Mouse (Mus musculus): ENCODE results near the gene Irf8.

Gene Irf8

GRCm38 (mm10) chr8:120735770-120736481 is at the start of gene Irf8:
Gene Irf8, plus strand, starts transcription at chr8:120736358.
- peak; percentile 94 for DNase-seq

- DNase-seq: no peak
These were observed 49.6 kb upstream of the Irf8 start for GRCm38 (mm10) chr8:120686576-120686975.

DNA sequence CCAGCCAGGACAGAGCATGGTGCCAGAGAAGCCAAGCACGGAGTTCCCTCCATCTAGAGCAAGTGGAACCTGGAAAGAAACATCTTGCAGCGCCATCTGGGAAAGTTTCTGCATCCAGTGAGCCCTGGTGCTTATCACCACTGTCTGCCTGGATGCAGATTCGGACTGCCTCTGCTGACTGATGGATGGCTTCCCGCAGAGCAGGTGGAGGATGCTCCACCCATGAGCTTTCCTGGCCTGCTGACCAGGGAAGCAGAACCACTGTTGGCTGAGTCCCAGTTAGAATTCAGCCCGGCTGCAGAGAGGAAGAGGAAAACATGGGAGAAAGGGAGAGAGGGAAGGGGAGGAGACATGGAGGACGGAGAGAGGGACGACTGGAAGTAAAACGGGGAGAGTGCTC is 48.4 kb upstream of the Irf8 start:
- DNase-seq: peak; percentile 77

DNA sequence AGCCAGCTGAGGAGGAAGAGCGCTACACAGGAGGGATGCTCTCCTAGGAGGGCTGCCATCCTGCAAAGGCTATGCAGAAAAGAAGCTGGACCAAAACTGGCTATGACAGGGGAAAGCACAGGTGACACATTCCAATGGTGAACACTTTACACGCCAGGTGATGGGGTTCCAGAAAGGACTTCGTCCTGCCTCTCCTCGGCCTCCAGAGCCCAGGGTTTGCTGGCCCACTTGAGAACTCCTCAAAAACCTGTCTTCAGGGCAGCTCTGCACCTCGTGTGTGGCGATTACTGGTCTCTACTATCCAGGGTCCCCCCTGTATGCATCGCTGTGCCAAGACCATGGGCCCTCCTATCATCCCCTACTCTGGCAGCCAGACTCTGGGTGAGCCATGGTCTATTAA is 47.6 kb upstream of the Irf8 start:
- no peak for DNase-seq

- no peak for DNase-seq
These were observed 43.2 kb upstream of the Irf8 start for GRCm38 (mm10) chr8:120692934-120693333.

DNA sequence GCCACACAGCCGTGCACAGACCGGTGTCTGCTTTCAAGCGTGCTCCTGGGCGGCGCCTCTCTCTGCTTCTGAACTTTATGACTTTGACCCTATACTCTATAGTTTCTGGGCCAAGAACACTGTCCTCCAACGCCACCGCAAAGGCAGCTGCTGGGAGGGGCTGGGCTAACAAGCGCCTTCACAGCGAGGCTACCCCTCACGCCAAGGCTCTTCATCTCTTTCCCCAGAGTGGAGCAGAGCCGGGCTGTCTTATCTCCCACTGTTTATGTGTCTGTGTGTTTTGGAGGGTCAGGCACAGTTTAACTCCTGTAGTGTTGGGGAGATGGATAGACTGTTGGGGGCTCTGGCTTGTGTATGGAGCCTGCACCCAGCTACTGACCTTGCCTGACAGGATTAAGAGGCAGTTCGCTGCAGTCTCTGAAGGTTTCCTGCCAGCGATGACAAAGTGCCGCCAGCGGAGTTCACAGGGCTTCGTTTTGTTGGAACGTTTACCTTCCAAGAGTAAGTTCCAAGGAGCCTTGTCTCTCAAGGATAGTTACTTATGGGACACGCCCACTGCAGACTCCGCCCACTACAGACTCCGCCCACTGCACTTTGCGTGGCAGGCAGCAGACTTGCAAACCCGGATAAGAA is 42.2 kb upstream of the Irf8 start:
- peak; percentile 82 for DNase-seq

DNA sequence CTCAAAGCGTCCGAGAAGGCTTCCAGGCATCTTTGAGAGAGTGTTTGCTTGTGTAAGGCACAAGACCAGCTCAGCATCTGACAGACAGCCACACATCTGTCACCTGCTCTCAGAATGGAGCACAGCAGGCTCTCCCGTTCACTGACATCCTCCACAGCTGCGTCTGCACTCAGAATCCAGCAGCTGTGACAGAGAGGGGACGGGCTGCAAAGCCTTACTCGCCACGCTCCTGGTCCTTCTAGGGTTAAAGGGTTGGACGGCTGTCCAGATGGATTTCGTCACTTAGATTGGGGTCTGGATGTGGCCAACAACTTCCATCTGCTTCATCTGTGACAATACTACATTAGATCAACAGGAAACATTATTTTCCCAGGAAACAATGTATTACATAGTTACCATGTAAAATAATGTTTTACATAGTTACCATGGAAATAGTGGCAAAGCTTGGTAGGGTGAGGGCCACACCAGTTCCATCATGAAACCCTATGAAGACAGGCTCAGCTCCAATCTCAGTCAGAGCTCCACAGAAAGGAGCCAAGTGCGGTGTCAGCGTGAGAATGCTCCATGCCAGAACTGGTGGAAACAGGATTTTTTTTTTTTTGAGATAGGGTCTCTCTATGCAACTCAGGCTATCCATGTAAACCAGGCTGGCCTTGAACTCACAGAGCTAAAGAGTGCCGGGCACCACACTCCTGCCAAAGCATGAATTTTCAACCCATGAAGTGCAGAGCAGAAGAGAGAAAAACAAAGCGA is 39.6 kb upstream of the Irf8 start:
- DNase-seq: peak; percentile 79

DNA sequence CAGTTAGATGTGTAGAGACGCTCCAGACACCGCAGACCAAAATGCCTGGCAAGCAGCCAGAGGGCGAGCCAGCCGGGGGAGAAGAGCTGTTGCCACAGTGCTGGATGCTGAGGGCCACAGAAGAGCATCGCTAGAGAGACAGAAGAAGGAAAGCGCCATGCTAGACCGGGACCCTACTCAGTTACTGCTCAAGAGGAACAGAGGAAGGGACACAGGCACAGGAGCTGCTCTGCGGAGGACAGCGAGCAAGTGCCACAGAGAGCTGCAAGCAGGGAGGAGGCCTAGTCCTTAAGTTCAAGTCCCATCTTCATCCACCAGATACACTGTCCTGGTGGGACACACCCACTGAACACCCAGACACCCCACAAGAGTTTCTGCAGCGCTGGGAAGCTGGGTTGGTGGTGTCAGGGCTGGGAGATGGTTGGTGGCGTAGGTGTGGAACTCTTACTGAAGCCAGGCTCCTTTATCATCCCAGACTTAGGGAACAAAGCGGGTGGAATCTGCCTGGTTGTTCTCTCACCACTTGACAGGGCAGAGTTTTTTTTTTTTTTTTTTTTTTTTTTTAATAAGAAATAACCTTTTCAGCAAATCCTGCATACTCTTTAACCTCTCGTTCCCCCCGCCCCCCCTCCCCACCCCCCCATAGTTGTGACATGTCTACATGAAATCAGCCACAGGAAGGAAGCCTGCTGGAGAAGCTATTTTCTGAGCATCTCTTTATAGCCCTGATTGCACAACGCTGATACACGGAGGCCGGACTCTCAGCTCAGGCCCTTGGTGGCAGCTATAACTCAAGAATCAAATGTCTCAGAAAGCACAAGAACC is 38.8 kb upstream of the Irf8 start:
- peak; percentile 79 for DNase-seq

DNA sequence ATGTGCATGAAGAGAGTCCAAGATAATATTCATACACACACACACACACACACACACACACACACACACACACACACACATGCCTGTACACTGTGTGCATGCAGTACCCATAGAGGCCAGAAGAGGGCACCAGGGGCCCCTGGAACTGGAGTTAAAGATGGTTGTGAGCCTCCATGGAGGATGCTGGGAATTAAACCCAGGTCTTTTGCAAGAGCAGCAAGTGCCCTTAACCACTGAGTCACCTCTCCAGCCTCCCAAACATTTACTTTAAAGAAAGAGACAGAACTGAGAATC is 38.2 kb upstream of the Irf8 start:
- DNase-seq: peak; percentile 58

GRCm38 (mm10) chr8:120698426-120698825 is 37.7 kb upstream of the Irf8 start:
- peak; percentile 51 for DNase-seq

DNA sequence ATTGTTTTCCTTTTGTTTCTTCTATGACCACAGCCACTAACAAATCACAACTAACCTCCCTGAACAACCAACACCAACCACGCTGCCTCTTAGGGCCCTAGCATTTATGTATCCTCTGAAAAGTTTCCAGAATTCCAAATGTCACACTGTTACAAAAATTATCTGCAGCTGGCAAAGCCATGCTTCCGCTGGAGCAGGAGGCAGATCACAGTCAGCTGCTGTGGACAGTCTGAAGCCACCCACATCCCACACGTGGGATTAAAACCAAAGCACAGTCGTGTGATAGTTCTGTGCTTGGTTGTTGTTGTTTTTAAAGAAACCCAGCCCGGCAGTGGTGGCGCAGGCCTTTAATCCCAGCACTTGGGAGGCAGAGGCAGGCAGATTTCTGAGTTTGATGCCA is 37.1 kb upstream of the Irf8 start:
- peak; percentile 40 for DNase-seq

- DNase-seq: no peak
These were observed 36.6 kb upstream of the Irf8 start for GRCm38 (mm10) chr8:120699565-120699964.

DNA sequence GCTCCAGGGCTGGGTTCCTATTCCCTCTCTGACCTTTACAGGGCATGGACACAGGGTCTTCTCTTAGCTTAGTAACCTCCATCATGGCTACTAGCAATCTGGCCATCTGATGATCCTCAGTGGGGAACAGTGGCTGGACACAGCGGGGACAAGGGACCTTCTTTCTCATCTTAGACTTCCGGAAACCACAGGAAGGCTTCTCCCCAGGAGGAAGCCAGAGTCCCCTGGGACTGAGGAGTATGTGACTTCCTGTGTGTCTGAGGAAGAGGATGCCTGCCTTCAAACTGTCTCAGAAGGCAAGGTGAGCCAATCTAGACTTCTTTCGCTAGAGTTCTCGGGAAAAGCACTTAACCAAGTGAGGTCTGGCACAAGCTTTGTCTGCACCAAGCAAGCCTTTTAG is 36.1 kb upstream of the Irf8 start:
- no peak for DNase-seq

GRCm38 (mm10) chr8:120701758-120702465 is 34.2 kb upstream of the Irf8 start:
- no peak for DNase-seq

- peak; percentile 37 for DNase-seq
These were observed 32.0 kb upstream of the Irf8 start for GRCm38 (mm10) chr8:120704203-120704602.

DNA sequence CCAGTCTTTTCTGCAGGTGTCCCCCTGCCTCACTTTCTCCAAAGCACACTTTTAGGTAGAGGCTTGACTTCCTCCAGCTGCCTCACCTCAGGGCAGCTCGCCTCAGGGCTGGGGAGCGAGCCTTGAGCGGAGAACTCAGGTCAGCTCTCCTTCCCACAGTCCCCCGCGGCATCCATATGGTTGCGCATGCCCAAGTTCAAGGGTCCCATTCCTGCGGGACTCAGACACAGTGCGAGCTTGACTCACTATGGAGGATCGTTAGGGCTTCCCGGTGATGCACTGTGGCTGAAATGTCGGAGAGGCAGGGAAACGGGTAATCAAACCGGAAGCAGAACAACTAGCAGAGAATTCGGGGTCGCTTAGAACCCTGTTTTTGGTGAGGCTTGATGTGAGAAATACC is 31.0 kb upstream of the Irf8 start:
- no peak for DNase-seq

DNA sequence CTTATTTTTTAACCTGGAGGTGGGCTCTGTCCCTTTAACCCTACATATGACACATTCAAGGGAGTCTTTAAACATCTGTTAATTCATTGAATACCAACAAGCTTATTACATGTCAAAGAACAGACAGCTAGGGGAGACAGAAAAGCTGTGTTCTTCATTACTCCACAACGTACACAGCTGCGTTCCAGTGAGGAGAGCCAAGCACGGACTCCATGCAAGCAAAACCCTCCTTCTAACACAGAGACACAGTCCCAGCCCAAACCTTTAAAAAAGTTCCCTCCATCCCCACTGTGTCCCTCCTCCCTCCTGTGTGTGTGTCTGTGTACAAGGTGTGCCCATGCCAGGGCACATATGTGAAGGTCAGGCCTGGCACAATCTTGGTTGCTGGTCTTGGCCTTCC is 30.0 kb upstream of the Irf8 start:
- DNase-seq: no peak

DNA sequence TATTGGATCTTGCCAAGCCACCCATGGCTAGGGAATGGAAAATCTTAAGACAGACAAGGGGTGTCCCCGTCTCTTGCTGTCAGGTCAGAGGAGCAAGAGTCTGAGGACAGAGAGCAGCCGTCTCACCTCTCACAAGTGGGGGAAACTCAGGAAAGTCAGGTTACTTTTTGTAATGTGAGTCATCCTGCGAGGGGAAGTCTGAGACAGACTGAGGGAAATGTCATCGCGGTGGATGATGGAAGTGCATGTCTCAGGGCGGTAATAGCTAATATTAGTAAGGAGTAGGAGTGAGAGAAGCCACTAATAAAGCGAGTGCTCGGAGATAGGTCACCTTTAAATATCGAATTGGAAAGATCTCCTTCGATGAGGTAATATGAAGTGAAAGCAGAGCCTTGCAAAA is 27.0 kb upstream of the Irf8 start:
- no peak for DNase-seq

- no peak for DNase-seq
These were observed 21.0 kb upstream of the Irf8 start for GRCm38 (mm10) chr8:120715200-120715599.

GRCm38 (mm10) chr8:120715996-120716680 is 20.0 kb upstream of the Irf8 start:
- peak; percentile 39 for DNase-seq

DNA sequence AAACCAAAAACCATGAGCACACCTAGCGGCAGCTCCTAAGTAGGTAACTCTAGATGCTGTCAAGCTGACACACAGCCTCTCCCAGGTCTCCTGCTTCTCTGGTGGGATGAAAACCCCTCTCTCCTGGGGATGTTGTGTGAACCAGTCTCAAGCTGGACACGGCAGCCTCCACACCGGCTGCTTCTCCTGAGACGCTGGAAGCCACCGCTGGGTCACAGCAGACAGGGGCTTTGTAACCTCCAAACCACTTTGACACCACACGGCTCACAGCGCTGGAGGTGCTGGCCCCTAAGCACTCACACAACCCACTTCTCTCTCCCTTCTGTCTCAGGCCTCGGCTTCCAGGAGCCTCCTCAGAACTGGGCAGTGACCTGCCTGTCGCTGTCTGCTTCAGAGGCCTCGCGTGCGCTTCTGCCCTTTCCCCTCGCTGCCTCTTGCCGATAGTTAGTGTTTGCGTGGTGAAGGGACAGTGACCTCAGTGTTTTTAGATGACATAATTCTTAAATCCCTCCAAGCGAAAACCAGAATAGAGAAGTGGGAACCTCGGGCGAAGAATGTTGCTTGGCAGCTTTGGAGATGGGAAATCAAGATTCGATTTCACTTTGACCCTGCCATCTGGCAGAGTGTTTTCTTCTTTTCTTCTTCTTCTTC is 16.4 kb upstream of the Irf8 start:
- DNase-seq: no peak

GRCm38 (mm10) chr8:120723025-120723424 is 13.1 kb upstream of the Irf8 start:
- no peak for DNase-seq
